Mouse (Mus musculus): ENCODE data around the gene Prpf31. TPM values are rescaled to one million over a fixed set of nuclear protein-coding genes. Genes with fewer than 3 reads are reported as not detected.

The Prpf31 gene
- total RNA-seq, 1 experiment from 2014 or later, result 37.9 TPM

DNA sequence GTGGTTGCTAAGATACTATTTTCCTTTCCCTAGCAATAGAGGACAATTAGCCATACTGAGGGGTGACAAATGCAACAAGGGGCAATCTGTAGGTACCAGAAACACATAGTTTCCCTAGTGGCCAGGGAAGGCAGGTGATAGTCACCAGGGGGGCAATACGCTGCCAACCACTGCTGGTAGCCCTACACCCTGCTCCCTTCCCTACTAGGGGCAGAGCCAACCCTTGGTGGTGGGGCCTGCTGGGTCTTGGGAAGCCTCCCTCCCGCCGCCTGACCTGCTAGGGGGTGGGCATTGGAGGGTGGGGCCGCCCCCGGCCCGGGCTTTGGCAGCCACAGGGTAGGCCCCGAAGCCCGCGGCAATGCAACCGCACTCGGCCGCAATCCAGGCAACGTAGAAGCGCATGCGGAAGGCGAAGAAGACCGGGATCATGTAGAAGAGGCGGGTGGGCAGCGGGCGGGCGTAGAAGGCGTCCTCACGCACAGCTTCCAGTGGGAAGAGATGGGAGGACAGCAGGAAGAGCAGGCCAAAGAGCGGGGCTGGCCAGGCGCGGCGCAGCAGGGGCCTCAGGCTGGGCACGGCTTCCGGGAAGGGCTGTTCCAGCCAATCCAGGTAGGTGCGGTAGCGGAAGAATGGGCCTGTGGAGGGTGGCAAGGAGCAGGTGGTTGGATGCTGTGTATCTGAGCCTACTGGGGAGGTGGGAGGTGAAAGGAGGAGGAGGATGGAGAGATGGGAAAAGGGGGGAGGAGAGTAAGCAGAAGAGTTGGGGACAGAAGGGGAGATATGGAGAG, 55.8 kb downstream of the Prpf31 start:
- no peak for DNase-seq

DNA sequence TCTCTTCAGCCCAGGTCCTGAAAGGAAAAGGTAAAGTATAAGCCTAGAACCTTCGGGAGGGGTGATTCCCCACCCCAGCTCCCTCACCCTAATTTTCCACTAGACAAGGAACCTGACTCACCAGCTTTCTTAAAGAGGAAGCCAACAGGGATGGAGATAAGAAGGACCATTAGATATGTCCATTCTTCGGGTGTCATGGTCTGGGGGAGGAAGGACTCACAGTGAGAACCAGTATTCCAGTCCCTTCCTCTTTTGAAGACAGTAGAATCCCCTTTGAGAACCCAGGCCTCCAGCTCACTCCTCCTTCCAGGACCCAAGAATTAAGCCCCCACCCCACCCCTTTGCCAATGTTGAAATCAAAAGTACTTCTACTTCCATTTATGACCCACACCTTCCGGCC, 62.1 kb downstream of the Prpf31 start:
- no peak for DNase-seq

Small RNA genes lying within 50 kb of the gene (microRNA-seq; reads per million reads assigned to microRNA genes)
- gene Gm25100 (0 reads per million in 2 experiments), gene Mir3572 (1.3 to 4.9 reads per million in 2 experiments)

Other genes starting within 250 kb of the Prpf31 start
- 2.8 and 4.3 TPM in 2 replicates for gene Cacng8, start 239.3 kb upstream of the Prpf31 start, total RNA-seq (2021)
- gene Cacng6, start 205.8 kb upstream of the Prpf31 start, total RNA-seq (2021), result not detected in 2 replicates
- 2.8 and 3.4 TPM in 2 replicates for gene Tarm1, start 127.4 kb upstream of the Prpf31 start, total RNA-seq (2021)
- gene Oscar, start 13.8 kb upstream of the Prpf31 start, total RNA-seq (2021), result not detected in 2 replicates
- gene Ndufa3, start 12.6 kb upstream of the Prpf31 start, total RNA-seq (2021), result 975 and 1,034 TPM in 2 replicates
- gene Tfpt, start 56 bp upstream of the Prpf31 start, total RNA-seq (2021), result 21.6 and 25.6 TPM in 2 replicates
- 63.5 and 63.7 TPM in 2 replicates for gene Cnot3, start 15.3 kb downstream of the Prpf31 start, total RNA-seq (2021)
- 14.7 and 15.9 TPM in 2 replicates for gene Leng1, start 35.9 kb downstream of the Prpf31 start, total RNA-seq (2021)
- gene Tmc4, start 47.6 kb downstream of the Prpf31 start, total RNA-seq (2021), result 5.6 and 6.9 TPM in 2 replicates
- 97.1 and 101 TPM in 2 replicates for gene Tsen34, start 62.9 kb downstream of the Prpf31 start, total RNA-seq (2021)
- gene Mboat7, start 63.5 kb downstream of the Prpf31 start, total RNA-seq (2021), result 51.8 and 55.3 TPM in 2 replicates
- gene Rps9, start 74.0 kb downstream of the Prpf31 start, total RNA-seq (2021), result 962 and 1,107 TPM in 2 replicates
- gene Pirb, start 90.4 kb downstream of the Prpf31 start, total RNA-seq (2021), result 1.9 and 3.8 TPM in 2 replicates
- gene Gm15448, start 195.7 kb downstream of the Prpf31 start, total RNA-seq (2021), result 0.68 TPM in 1 of 2 replicates, not detected in the other
- 1.0 TPM in 1 of 2 replicates, not detected in the other for gene Pira2, start 215.1 kb downstream of the Prpf31 start, total RNA-seq (2021)